In the genomic region with DNA sequence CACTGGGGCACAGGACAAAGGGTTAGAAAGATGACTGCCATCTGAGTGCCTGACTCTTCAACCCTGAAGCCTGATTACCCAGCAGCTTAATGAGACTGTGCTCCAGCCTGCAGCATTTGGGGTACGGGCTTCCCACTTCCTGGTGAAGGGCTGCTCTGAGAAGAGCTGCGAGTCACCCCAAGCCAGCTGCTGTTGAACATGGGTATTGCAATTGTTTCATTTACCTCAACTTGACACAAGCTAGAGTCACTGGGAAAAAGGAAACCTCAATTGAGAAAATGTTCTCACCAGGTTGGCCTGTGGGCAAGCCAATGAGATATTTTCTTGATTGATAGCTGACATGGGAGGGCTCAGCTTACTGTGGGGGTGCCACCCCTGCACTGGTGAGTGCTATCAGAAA, we compare ENCODE assay signal across 1 mouse cellular context.
TF ChIP-seq lines count a peak whose summit lies in the region.

No protein-coding gene starts in this region.

TF ChIP-seq in MEL, 35 proteins besides CTCF, POLR2A, EP300 and RAD21 (continued from another document):
- TF ChIP-seq UBTF (IDR thresholded peaks at IDR 0.05; ENCODE audit: borderline replicate concordance, insufficient read depth, low read depth, low read length): no peak
- no peak for TF ChIP-seq POLR2AphosphoS5 (IDR thresholded peaks at IDR 0.05; ENCODE audit: borderline replicate concordance, low read depth, low read length)
- no peak for TF ChIP-seq E2F4 (IDR thresholded peaks at IDR 0.05; ENCODE audit: borderline replicate concordance, low read depth, low read length)
- TF ChIP-seq SMC3 (IDR thresholded peaks at IDR 0.05; ENCODE audit: low read depth, low read length): no peak
